Mouse (Mus musculus): ENCODE results near the gene Ptpn5. TPM values are rescaled to one million over a fixed set of nuclear protein-coding genes. Genes with fewer than 3 reads are reported as not detected.

The Ptpn5 gene
- total RNA-seq, 1 experiment from 2014 or later = 1.3 TPM

- DNase-seq = no peak
Measured at GRCm38 (mm10) chr7:47055744-47056143, 77.7 kb downstream of the Ptpn5 start.

- peak; percentile 77 for DNase-seq
Measured at GRCm38 (mm10) chr7:47054666-47055065, 78.8 kb downstream of the Ptpn5 start.

- peak; percentile 59 for DNase-seq
Measured at GRCm38 (mm10) chr7:47053287-47053686, 80.2 kb downstream of the Ptpn5 start.

- DNase-seq = peak; percentile 68
Measured at GRCm38 (mm10) chr7:47052276-47052675, 81.2 kb downstream of the Ptpn5 start.

- no peak for DNase-seq
Measured at GRCm38 (mm10) chr7:47051404-47052151, 81.9 kb downstream of the Ptpn5 start.

GRCm38 (mm10) chr7:47050766-47051165, 82.7 kb downstream of the Ptpn5 start:
- peak; percentile 56 for DNase-seq

GRCm38 (mm10) chr7:47050366-47050765, 83.1 kb downstream of the Ptpn5 start, which contains the start of gene Tmem86a:
Gene Tmem86a, plus strand, starts transcription at chr7:47050601.
- DNase-seq = peak; percentile 96

GRCm38 (mm10) chr7:47042823-47043490, 90.5 kb downstream of the Ptpn5 start:
- DNase-seq = no peak

- DNase-seq = no peak
Measured at GRCm38 (mm10) chr7:47042121-47042520, 91.4 kb downstream of the Ptpn5 start.

- no peak for DNase-seq
Measured at GRCm38 (mm10) chr7:47041706-47042105, 91.8 kb downstream of the Ptpn5 start.

GRCm38 (mm10) chr7:47035426-47035825, 98.1 kb downstream of the Ptpn5 start:
- DNase-seq = no peak

GRCm38 (mm10) chr7:47034785-47035384, 98.6 kb downstream of the Ptpn5 start:
- no peak for DNase-seq

- DNase-seq = no peak
Measured at GRCm38 (mm10) chr7:47031371-47031770, 102.1 kb downstream of the Ptpn5 start.

GRCm38 (mm10) chr7:47030517-47031193, 102.8 kb downstream of the Ptpn5 start:
- DNase-seq = no peak

Small RNA genes lying within 50 kb of the gene (microRNA-seq; reads per million reads assigned to microRNA genes)
- gene Mir7056 = 0 reads per million in 2 experiments

Other genes with a start within 250 kb of the Ptpn5 start
- gene Tsg101, start 213.7 kb downstream of the Ptpn5 start, total RNA-seq (2021) = 88.4 and 93.9 TPM in 2 replicates
- 16.7 and 19.1 TPM in 2 replicates for gene Uevld, start 175.2 kb downstream of the Ptpn5 start, total RNA-seq (2021)
- not detected in 2 replicates for gene Gm9999, start 150.1 kb downstream of the Ptpn5 start, total RNA-seq (2021)
- 18.9 and 19.0 TPM in 2 replicates for gene Spty2d1, start 125.3 kb downstream of the Ptpn5 start, total RNA-seq (2021)
- 25.8 and 53.9 TPM in 2 replicates for gene Tmem86a, start 83.1 kb downstream of the Ptpn5 start, total RNA-seq (2021)
- gene Mrgpra6, start 71.2 kb upstream of the Ptpn5 start, total RNA-seq (2021) = not detected in 2 replicates
- not detected in 2 replicates for gene Mrgpra9, start 119.2 kb upstream of the Ptpn5 start, total RNA-seq (2021)
- gene Mrgpra1, start 220.6 kb upstream of the Ptpn5 start, total RNA-seq (2021) = not detected in 2 replicates